Mouse (Mus musculus): ENCODE measurements around the gene Lypd6b.

Lypd6b gene

DNA sequence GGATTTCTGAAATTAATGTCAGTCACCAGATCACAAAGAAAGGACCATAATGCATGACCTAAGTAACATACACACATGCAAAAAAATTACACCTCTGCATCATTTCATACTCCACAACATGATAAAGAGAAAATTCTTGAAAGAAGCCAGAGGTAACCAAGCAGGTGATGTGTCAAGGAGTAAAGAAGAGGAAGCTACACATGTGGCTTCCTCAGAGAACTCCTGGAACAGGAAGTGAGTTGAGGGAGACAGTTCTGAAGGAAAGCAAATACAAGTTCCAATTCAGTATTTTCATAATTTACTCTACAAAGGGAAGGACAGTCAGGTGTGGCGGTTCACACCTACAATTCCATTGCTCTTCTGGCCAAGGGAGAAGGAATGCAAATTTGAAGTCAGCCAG lies 93.5 kb downstream of the Lypd6b start:
- no peak for DNase-seq

DNA sequence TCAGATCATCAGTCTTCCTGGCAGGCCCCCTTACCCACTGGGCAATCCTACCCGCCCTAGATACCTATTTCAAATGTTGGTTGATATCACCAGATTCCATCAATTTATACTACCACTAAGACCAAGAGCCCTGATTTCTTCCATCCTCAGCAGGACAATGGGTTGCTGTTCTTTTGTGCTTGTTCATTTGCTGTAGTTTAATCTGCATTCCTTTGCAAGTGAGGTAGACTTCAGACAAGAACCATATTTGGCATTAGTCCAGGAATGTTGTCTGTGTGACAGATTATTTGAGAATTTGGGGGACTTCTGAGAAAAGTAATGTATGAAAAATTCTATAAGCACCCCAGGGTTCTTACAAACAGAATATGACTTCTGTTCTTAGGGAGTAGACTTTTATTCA lies 95.0 kb downstream of the Lypd6b start:
- no peak for DNase-seq

DNA sequence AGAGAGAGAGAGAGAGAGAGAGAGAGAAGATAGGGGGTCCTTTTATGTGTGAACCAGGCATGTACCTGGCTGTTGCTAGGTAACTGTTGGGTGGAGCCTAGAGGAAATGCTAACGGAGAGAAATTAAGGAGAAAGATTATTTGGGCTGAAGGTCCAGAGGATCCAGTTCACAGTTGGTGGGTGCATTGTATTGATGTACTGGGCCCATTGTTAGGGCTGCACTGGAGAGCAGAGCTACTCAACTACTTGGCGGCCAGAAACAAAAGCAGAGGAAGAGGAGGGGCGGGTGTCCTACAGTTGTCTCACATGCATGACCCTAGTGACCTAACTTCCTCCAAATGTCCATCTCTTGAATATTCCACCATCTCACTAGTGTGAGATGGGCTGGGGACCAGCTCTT lies 96.5 kb downstream of the Lypd6b start:
- DNase-seq, result no peak

DNA sequence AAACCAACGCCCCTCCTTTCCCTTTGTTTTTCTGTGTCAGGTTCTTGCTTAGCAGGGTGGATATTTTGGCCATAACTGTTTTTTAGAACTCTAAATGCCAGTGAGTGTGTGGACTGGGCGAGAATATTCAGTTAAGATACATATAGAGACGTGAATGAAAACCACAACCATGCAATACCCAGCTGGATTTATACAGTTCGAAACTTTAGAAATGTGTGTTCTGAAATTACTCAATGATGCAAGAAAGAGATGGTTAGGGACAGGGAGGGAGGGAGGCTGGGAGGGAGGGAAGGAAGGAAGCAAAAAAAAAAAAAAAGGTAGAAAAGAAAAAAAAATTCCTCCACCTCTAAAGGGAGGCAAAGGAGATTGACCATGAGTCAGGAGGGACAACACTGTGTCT lies 98.7 kb downstream of the Lypd6b start:
- DNase-seq, result no peak

DNA sequence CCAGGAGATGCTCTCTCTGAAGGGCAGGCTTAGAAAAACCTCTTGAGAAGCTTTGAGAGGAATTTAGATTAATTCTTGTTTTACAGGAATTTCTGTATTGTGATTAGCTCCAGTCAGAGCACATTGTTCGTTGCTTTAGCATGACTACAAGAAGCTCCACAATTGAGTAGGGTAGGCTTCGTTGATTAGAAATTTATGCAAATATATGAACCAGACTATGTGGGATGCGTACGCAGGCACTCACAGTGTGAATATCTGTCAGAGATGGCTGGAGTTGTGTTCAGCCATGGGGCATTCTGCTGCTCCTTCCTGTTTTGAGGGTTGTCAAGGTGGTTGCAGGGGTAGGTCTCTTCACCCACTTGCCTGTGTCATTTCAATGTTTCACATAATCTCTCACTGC lies 100.9 kb downstream of the Lypd6b start:
- no peak for DNase-seq

DNA sequence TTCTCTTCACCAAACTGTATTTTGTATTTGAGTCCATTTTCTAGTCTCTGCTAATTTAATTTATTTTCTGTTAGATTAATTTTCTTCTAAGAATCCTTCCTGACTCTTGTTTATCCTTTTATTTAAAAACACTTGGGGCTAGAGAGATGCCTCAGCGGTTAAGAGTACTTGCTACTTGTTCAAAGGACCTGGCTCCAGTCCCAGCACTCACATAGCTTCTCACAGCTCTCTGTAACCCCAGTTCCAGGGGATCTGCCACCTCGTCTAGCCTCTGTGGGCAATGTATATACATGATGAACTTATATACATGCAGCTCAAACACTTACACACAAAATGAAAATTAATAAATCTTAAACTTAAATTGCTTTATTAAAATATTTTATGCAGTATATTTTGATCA lies 103.2 kb downstream of the Lypd6b start:
- DNase-seq, result no peak

DNA sequence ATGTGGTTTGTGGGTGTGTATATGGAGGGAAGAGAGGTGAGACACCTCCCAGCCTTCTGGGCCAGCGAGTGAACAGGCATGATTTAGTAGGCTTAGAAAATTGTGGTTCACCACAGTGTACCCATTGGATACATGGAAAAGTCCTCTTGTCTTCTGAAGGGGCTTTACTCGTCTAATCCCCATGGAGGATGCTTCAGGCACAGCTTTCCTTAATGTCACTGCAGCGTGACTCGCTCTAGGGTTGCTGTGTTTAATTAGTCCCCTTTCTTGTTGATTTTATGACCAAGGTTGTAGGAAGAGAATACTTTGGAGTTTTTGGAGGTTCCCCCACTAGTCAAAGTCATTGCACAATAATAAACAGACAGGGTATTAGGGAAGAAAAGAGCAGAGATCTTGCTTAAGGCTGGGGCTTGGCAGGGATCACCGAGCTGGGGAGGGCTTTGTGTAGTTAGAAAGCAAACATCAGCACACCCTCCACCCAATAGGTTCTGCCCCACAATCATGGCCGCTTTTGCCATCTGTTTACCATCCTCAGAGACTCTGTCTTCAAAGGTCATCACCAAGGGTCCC lies 122.4 kb downstream of the Lypd6b start:
- DNase-seq, result no peak

DNA sequence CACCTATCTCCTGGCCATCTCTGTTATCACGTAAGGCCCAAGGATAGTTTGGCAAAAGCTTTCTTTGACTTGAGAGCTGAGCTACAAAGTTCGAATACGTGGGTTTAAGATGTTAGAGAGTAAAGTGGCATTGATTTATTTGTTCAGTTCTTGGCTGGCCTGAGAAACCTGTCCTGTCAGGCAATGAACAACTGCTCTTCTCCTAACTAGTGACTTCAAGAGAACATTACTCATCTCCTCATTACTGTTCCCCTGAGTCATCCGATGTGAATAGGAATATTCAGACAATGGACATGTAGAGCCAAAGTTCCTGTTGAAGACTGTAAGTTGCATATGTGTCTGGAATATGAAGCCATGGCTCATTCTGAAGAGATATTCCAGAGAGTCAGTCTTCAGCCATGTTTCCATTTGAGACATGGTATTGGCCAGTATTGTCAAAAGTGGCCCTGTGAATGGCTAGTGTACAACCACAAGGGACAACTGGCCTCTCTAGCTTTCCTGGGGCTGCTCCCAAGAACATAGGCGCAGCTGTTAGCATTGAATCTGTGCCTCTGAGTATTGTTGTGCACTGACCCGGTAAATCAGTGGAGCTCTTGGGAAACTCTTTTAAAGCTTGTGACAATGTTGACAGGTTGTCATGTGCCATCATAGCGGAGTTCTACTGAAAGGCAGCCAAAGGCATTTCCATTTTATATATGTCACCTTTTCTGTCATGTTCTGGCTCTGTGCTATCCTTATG lies 124.0 kb downstream of the Lypd6b start:
- no peak for DNase-seq

DNA sequence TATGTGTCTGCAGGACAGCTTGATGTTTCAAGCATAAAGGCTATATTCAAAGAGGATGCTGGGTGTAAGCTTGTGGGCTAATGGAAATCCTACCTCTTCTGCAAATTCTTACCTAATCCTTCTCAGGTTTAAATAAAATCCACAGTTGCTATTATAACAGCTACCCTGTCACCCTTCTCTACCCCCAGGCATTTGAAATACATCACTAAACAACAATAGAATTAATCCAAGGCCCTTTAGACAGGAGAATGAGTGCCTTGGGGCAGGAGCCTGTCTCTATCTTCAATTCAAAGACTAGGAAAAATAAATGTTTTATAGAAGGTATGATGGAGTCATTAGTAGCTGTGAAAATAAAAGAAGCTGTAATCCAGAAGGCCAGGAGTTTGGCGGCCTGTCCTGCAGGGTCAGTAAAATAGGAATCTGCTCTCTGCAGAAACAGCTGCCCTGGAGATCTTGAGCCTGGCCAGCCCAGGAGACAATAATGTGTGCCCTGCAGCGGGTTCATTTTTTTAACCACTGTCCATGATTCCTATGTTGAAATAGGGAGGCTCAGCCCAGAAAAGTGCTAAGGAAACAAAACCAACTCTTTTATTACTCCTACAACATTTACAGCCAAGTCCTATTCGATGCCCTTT lies 124.9 kb downstream of the Lypd6b start:
- no peak for DNase-seq

DNA sequence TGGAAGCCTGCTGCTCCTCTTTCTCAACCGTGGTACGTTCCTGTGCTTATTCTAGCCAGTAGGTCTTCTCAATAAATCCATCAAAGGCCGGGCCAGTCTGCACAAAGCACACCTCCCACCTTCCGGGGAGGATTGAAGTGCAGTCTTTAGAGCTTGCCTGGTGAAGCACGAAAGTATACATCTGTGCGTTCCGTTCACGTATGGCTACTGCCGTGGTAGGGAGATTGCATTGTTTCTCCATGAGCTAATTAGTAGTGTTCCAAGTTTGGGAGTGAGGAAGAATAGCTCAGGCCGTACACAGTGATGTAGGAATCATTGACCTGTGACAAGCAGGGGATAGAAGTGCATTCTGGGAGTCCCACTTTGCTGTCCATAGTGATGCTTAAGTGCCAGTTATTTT lies 130.0 kb downstream of the Lypd6b start:
- DNase-seq, result no peak

DNA sequence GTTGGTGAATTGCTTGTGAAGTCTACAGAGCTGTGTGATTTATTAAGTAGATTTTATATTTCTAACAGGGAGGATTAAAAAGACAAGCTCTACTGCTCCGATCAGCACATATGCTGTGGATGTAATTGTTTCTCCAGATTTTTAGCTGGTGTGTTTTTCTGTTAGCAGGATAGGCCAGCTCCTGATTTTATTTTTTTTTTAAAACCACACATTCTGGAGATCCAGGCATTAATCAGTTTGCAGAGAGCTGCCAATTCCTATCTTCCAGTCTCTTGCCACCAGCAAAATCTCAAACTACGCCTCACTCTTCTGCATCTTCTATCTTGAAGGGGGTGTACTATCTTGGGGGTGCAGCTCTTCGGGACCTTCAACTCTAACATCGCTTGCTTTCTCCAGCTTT lies 130.6 kb downstream of the Lypd6b start:
- DNase-seq, result no peak

DNA sequence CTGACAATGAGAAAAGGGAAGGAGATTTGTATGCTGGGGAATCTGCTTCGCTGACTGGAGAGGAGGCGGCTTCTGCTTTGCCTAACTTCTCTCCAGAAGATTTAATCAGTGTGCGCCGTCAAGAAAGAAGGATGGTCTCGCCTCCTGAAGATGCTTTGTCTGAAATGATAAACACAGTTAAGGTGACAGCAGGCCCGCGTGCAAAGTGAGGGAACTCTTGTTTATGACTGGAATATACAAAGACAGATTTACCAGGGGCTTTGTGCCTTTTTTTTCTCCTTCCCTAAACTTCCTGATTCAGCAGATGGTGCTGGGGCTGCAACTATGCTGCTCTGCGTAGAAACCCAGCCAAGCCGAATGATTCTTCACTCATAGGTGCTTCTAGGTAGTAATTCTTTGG lies 131.2 kb downstream of the Lypd6b start:
- no peak for DNase-seq

DNA sequence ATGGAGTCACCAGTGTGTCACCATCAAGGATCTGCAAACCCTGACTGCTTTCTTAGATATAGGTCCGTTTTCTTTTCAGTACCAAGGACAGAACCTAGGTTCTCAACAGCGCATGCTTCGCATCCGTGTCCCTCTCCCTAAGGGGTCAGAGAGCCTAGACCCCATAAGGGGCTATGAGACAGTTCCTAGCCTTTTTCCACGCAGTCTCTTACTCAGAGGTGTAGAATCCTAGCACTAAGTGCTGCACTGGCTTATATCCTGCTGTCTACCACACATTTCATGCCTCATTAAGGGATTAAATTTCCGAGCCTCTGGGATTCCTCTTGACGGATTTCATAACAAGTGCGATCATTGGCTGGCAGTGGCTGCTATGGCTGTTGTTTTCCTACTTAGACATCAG lies 134.5 kb downstream of the Lypd6b start:
- no peak for DNase-seq

DNA sequence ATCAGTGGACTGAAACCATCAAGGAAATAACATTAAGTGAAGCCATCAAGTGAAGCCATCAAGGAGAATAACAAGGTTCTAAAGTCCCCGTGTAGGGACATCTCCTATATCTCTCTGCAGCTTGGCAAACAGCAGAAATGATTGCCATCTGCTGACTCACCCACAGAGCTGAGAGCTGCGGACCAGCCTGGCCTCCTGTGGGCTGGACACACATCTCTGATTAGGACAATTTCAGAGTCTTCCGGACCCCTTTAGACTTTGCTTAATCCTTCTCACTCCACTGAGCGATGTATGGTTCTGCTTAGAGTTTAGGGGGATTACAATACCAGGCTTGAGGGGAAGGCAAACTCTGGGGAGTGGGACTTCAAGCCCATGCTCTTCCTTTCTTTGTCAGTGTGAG lies 135.3 kb downstream of the Lypd6b start:
- no peak for DNase-seq

DNA sequence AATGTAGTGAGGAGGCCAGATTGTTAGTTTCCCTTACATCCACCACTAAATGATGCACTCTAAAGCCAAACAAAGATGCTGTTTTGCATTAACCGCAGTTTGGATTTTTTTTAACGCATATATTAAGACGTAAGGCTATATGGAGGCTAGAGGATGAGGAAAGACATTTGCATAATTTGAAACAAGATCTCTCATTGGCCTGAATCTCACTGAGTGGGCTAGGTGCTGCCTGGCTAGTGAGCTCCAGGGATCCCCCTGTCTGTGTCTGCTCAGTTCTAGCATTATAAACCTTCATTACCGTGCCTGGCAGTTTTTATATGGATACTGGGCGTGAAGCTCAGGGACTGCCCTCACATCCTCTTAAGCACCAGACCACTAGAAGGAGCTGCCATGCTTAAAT lies 138.7 kb downstream of the Lypd6b start:
- DNase-seq, result no peak

DNA sequence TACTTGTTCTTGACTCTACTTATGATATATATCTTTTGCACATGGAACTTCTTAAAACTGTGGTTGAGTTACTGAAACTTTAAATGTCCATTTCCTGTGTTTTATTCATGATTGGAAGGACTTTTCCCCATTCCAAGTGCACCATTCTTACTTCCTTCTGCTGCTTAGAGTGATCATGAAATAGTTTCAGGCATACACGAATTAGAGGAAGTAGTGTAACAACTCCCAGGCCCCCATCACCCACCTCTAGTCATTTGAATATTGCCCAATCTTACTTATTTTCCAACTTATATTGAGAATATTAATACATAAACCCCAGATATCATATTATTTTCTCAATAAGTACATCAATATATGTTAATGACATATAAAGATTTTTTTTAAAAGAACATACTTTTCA lies 139.9 kb downstream of the Lypd6b start:
- DNase-seq, result no peak

DNA sequence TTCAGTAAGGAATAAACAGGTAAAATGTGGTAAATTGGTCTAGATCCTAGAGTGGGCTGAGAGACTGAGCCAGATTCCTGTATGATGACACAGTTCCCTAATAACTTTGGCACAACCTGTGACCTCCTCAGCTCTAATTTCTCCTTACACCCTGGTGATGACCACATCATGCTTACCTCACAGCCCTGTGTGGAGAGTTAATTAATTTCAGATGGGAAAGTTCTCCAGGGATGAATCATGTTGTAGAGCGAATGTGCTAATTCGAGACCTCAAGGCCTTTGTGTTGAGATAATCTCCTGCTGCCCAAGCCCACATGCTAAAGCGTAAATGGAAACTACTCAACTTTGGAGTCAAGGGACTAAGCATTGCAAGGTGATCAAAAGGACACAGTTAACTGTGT lies 142.4 kb downstream of the Lypd6b start:
- no peak for DNase-seq

DNA sequence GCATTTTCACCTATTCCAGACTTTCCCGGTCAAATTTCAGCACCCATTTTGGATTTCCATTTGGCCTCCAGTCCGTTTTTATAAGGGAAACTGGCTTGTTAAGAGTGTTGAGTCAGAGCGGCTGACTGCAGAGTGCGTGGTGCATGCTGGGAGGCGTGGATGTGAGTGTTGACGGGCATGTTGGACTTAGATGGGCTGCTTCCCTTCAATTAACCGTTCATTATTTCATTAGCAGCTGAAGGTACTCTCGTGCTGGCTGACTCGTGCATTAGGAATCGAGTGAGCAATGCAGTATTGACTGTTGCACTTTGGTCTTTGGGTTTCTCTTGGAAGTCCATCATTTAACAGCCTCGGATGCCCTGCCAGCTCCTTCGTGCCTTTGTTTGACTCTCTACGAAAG lies 150.1 kb downstream of the Lypd6b start:
- no peak for DNase-seq

DNA sequence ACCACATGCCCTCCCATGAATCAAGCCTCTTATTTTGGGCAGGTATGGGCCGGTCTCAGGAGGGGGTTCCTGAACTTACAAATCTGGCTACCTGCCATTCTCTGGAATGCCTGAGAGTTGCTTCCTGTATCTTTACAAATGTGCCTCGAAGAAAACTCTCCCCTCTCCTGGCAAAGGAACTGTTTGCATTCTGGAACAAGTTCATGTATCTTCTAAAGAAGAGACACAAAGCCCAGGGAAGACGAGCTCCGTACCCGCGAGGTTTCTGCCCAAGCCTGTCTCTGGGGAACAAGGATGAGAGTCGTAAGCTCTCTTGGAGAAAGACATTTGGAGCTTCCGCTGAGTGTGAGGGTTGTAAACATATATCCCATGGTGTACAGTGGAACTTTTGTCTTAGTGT lies 150.8 kb downstream of the Lypd6b start:
- no peak for DNase-seq

DNA sequence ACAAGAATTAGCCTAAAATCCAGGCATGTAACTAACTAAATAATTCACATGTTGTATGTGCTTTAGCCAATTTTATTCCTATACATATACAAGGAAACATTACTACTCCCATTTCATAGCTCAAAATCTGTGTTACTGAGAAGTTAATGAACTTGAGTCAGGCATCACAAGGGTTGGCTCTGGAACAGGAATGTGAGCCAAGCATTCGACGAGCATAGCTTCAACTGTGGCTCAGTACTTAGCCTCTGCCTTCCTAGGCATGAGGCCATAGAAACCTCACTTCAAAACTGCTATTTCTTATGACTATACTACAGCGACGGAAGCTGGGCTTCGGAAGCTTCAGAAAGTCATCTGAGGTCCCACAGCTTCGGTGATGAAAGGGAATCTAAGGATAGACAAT lies 152.9 kb downstream of the Lypd6b start:
- no peak for DNase-seq

DNA sequence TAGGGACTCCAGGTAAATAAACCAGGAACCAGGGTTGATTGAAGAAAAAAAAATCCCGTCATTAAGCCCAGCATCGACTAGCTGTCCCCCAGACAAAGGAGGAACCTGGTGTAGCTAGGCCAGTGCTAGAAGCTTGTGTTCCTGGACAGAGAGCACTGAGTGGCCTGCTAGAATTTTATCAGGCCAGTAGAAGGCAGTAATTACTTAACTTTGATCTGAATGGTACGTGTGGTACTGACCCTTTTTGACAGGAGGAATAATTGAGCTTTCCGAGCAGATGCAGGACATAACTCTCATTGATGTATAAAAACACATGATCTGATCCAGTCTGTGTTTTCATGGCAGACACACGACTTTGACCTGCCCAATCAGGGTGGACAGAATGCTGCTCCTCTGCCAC lies 154.6 kb downstream of the Lypd6b start:
- no peak for DNase-seq

DNA sequence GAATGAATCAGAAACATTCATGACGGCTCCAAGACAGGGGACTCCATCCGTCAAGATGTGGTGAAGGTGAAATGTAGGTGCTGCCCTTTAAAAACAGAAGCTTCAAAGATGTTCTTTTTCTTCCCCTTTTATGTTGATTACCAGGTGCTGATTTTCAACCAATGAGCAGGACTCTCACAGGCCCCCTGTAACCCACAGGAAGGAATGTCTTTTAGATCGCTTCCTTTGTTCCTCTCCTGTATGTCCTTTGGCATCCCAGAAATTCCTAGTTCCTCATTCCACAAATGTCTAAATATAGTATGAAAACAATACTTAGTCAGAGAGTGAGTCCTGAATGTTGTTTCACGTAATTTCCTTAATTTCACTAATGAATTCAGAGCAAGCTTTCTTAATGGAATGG lies 164.2 kb downstream of the Lypd6b start:
- no peak for DNase-seq

DNA sequence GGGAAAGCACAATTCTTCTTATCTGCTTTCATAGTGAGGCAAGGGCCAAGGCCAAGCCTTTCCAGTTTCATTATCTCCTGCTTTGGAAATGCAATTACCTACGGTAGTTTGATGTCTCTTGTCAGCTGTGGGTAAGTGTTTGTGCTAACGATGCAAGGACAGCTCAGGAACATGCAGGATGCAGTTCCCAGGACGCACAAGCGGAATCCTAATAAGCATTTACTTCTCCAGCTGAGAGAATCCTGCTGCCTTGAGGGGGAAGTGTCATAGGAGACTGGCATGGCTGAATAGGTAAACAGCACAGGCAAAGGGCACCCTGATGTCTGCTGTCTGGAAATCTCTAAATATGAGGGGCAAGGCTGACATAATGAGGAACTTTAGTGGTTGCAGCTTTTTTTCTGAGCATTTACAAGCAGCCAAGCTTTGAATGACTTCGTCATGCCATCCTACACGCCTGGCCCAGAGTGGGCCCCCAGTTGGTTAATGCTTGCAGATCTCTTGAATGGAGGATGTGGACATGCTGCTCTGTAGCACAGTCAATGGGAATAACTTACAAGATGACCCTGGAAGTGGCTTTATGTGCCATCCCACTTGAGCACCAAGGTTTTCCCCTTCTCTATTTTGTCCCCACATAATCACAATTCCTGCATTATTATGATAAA lies 165.3 kb downstream of the Lypd6b start:
- no peak for DNase-seq

DNA sequence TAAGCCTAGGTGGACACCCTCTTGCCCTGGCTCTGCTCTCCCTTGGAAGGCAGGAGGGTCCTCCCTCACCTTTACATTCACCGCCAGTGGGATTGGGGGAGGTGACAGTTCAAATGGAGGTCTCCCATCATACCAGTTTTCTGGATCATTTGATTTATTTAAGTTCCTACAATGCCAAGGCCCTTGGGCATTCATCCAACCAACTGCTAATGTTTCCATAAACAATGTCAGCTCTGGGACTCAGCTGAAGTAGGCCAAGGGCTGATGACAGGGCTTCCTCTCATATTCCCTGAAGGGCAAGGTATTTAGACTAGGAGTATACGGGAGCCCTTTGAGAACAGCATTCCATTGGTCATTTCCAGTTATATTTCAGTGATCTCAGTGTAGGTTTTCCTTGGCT lies 170.0 kb downstream of the Lypd6b start:
- no peak for DNase-seq

Data from cerebellum, adult 9-10 months (tissue).